Mouse (Mus musculus): ENCODE measurements around the gene Rpl12. TPM values are rescaled to one million over a fixed set of nuclear protein-coding genes. Genes with fewer than 3 reads are reported as not detected.

The Rpl12 gene
- polyA plus RNA-seq, 1 experiment from 2014 or later: 111 TPM

- H3K4me2 ChIP-seq: no peak overlapping the region
- no peak for ATAC-seq
- H3K4me3 ChIP-seq: no peak overlapping the region
- H3K36me3 ChIP-seq (ENCODE audit: poor library complexity, severe bottlenecking): peaks cover 74% of the 10 kb centered on the region
- no peak overlapping the region for H3K9ac ChIP-seq
- no peaks in the 10 kb centered on the region for H3K9me3 ChIP-seq (replicated peaks)
- no peak overlapping the region for H3K27ac ChIP-seq
- WGBS: 76% methylated on average over 10 of the region's 10 CpGs
- no peaks in the 10 kb centered on the region for H3K27me3 ChIP-seq
- no peaks in the 10 kb centered on the region for H3K4me1 ChIP-seq
Measured at GRCm38 (mm10) chr2:32924306-32924844, 37.0 kb upstream of the Rpl12 start.

- no peak for ATAC-seq
- H3K4me2 ChIP-seq: no peak overlapping the region
- H3K9ac ChIP-seq: no peak overlapping the region
- H3K4me1 ChIP-seq: no peaks in the 10 kb centered on the region
- H3K4me3 ChIP-seq: no peak overlapping the region
- 89% methylated on average over 12 of the region's 12 CpGs for WGBS
- H3K27me3 ChIP-seq: no peaks in the 10 kb centered on the region
- H3K9me3 ChIP-seq (replicated peaks): no peaks in the 10 kb centered on the region
- H3K27ac ChIP-seq: no peak overlapping the region
- peaks cover 61% of the 10 kb centered on the region for H3K36me3 ChIP-seq (ENCODE audit: poor library complexity, severe bottlenecking)
Measured at GRCm38 (mm10) chr2:32926330-32927075, 34.9 kb upstream of the Rpl12 start.

GRCm38 (mm10) chr2:32927624-32928234 lies 33.6 kb upstream of the Rpl12 start:
- Histone ChIP-seq H3K9ac (no peak overlapping the region), H3K27ac (no peak overlapping the region), H3K4me2 (no peak overlapping the region), H3K4me3 (no peak overlapping the region), H3K36me3 (ENCODE audit: poor library complexity, severe bottlenecking) (peaks cover 54% of the 10 kb centered on the region), H3K9me3 (replicated peaks) (no peaks in the 10 kb centered on the region), H3K27me3 (no peaks in the 10 kb centered on the region), H3K4me1 (no peaks in the 10 kb centered on the region)
- ATAC-seq: no peak
- 77% methylated on average over 15 of the region's 15 CpGs for WGBS

- Histone ChIP-seq H3K4me1 (no peaks in the 10 kb centered on the region), H3K9ac (no peak overlapping the region), H3K4me2 (no peak overlapping the region), H3K4me3 (no peak overlapping the region), H3K27me3 (no peaks in the 10 kb centered on the region), H3K27ac (no peak overlapping the region), H3K9me3 (replicated peaks) (no peaks in the 10 kb centered on the region), H3K36me3 (ENCODE audit: poor library complexity, severe bottlenecking) (peaks cover 54% of the 10 kb centered on the region)
- ATAC-seq: peak; percentile 76
- 32% methylated on average over 10 of the region's 10 CpGs for WGBS
Measured at GRCm38 (mm10) chr2:32928235-32928946, 33.0 kb upstream of the Rpl12 start.

DNA sequence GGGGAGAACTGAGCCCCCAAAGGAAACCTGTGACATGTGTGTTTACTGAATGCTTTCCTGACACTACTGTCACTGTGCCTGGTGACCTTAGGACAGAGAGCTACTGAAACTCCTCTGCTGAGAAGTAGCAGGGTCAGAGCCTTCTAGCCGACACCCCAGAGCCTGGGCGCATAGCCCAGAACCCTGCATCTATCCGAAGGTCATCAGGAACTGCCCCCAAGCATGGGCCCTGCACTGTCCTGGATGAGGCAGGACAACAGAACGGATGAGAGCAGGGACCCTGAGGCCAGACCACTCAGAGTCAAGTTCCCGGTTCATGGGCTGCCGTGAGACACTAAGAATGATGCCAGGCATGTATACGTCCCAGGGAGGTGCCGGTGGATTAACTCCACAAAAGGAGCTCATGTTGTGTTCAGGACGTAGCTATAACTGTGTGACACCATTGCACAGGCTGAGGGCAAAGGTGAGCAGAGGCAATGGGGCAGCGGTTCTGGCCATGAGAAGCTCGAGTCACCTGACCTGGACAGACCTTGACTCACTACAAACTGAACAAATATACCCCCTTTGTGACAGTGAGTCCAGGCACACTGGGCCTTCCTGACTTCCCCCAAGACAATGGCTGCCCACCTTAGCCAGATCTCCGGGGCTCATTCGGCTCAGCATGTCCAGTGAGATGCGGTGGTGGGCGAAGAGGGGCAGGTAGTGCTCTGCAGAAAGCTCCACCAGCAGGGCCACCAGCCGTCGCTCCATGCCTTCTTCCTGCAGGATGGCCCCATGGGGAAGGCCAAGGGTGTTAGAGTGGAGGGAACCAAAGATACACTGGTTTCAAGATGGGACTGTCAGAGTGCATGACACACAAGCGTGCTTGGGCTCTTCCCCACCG lies 32.2 kb upstream of the Rpl12 start:
- Histone ChIP-seq H3K4me3 (no peak overlapping the region), H3K4me2 (no peak overlapping the region), H3K27me3 (no peaks in the 10 kb centered on the region), H3K4me1 (no peaks in the 10 kb centered on the region), H3K9me3 (replicated peaks) (no peaks in the 10 kb centered on the region), H3K27ac (no peak overlapping the region), H3K36me3 (ENCODE audit: poor library complexity, severe bottlenecking) (peaks cover 54% of the 10 kb centered on the region), H3K9ac (no peak overlapping the region)
- 86% methylated on average over 19 of the region's 19 CpGs for WGBS
- no peak for ATAC-seq

- Histone ChIP-seq H3K9me3 (replicated peaks) (no peaks in the 10 kb centered on the region), H3K9ac (no peak overlapping the region), H3K4me2 (no peak overlapping the region), H3K36me3 (ENCODE audit: poor library complexity, severe bottlenecking) (peaks cover 58% of the 10 kb centered on the region), H3K4me1 (no peaks in the 10 kb centered on the region), H3K27ac (no peak overlapping the region), H3K4me3 (no peak overlapping the region), H3K27me3 (no peaks in the 10 kb centered on the region)
- no peak for ATAC-seq
- WGBS: 83% methylated on average over 7 of the region's 7 CpGs
Measured at GRCm38 (mm10) chr2:32931730-32932129, 29.6 kb upstream of the Rpl12 start.

- H3K4me2 ChIP-seq: no peak overlapping the region
- 92% methylated on average over 5 of the region's 5 CpGs for WGBS
- H3K36me3 ChIP-seq (ENCODE audit: poor library complexity, severe bottlenecking): peaks cover 77% of the 10 kb centered on the region
- H3K27ac ChIP-seq: no peak overlapping the region
- ATAC-seq: no peak
- H3K27me3 ChIP-seq: no peaks in the 10 kb centered on the region
- H3K4me3 ChIP-seq: no peak overlapping the region
- H3K4me1 ChIP-seq: no peaks in the 10 kb centered on the region
- H3K9me3 ChIP-seq (replicated peaks): no peaks in the 10 kb centered on the region
- H3K9ac ChIP-seq: no peak overlapping the region
Measured at GRCm38 (mm10) chr2:32938741-32939140, 22.6 kb upstream of the Rpl12 start.

- Histone ChIP-seq H3K27ac (no peak overlapping the region), H3K36me3 (ENCODE audit: poor library complexity, severe bottlenecking) (peaks cover 74% of the 10 kb centered on the region), H3K9ac (no peak overlapping the region), H3K4me3 (no peak overlapping the region), H3K9me3 (replicated peaks) (no peaks in the 10 kb centered on the region), H3K4me1 (no peaks in the 10 kb centered on the region), H3K27me3 (no peaks in the 10 kb centered on the region), H3K4me2 (no peak overlapping the region)
- 66% methylated on average over 5 of the region's 5 CpGs for WGBS
- ATAC-seq: no peak
Measured at GRCm38 (mm10) chr2:32939418-32939817, 21.9 kb upstream of the Rpl12 start.

DNA sequence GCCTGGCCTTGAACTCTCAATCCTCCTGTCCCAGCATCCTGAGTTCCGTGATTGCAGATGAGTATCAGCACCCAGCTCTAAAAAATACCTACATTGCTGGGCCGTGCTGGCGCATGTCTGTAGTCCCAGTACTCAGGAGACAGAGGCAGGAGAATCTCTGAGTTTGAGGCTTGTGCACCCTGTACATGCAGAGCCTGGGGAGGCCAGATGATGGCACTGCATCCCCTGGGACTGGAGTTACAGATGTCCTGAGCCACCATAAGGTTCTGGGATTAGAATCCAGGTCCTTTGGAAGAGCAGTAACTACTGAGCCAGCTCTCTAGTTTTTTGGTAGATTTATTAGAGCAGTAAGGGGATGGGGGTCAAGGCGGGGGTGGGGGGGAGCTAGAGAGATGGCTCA lies 20.9 kb upstream of the Rpl12 start:
- no peak for ATAC-seq
- H3K4me1 ChIP-seq: no peaks in the 10 kb centered on the region
- no peak overlapping the region for H3K4me3 ChIP-seq
- no peaks in the 10 kb centered on the region for H3K27me3 ChIP-seq
- H3K9me3 ChIP-seq (replicated peaks): no peaks in the 10 kb centered on the region
- H3K9ac ChIP-seq: no peak overlapping the region
- H3K27ac ChIP-seq: no peak overlapping the region
- H3K36me3 ChIP-seq (ENCODE audit: poor library complexity, severe bottlenecking): peaks cover 74% of the 10 kb centered on the region
- WGBS: 93% methylated on average over 4 of the region's 4 CpGs
- H3K4me2 ChIP-seq: no peak overlapping the region

GRCm38 (mm10) chr2:32947454-32947853 lies 13.9 kb upstream of the Rpl12 start:
- no peak overlapping the region for H3K4me3 ChIP-seq
- H3K4me2 ChIP-seq: no peak overlapping the region
- H3K36me3 ChIP-seq (ENCODE audit: poor library complexity, severe bottlenecking): peaks cover 77% of the 10 kb centered on the region
- no peaks in the 10 kb centered on the region for H3K27me3 ChIP-seq
- H3K27ac ChIP-seq: no peak overlapping the region
- no peak for ATAC-seq
- no peaks in the 10 kb centered on the region for H3K4me1 ChIP-seq
- no peak overlapping the region for H3K9ac ChIP-seq
- WGBS: 92% methylated on average over 11 of the region's 11 CpGs
- no peaks in the 10 kb centered on the region for H3K9me3 ChIP-seq (replicated peaks)

DNA sequence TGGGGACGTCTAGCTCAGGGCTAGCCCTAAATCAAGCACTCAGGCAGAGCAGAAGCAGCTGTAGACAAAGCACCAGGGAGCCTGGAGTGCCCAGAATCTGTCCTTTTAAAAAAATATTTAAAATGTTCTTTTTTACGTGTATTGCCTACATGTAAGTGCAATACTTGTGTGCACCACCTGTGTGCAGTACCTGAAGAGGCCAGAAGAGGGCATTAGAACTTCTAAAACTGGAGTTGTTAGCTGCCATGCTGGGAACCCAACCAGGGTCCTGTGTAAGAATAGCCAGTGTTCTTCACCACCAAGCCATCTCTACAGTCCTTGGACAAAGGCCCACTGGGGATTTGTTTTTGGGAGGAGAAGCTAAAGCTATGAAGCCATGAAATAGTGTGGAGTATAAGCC lies 6.8 kb upstream of the Rpl12 start:
- Histone ChIP-seq H3K9ac (no peak overlapping the region), H3K27ac (no peak overlapping the region), H3K27me3 (no peaks in the 10 kb centered on the region), H3K4me1 (no peaks in the 10 kb centered on the region), H3K9me3 (replicated peaks) (no peaks in the 10 kb centered on the region), H3K4me2 (no peak overlapping the region), H3K4me3 (no peak overlapping the region), H3K36me3 (ENCODE audit: poor library complexity, severe bottlenecking) (peaks cover 76% of the 10 kb centered on the region)
- ATAC-seq: no peak
- 95% methylated on average over 2 of the region's 2 CpGs for WGBS
